Mouse (Mus musculus) midbrain, embryonic 11.5 days (tissue): ENCODE data around the gene Doc2b. TPM values are rescaled to one million over a fixed set of nuclear protein-coding genes. Genes with fewer than 3 reads are reported as not detected.

Source experiments
- ATAC-seq: fragments of 200-750 bp; cut with Nextera tagmentation; 2 replicates; pipeline ENCODE4 v1.8.0; 2017; ENCODE audit warnings: moderate TSS enrichment, moderate library complexity; ENCODE audit not compliant: low FRiP score
- DNase-seq: peaks from one replicate; pipeline ENCODE4 v3.0.0; 2015; ENCODE audit warnings: low spot score; ENCODE audit errors: missing footprints
- H3K27ac ChIP-seq: fragments of 300-500 bp; sonication (generic); 2 replicates; pipeline ENCODE4 v1.5.1; 2014; ENCODE audit warnings: low read depth, low read length
- H3K27me3 ChIP-seq: fragments of 300-500 bp; sonication (generic); 2 replicates; pipeline ENCODE4 v1.6.1; 2014; ENCODE audit warnings: mild to moderate bottlenecking, low read length, moderate library complexity, mixed read lengths; ENCODE audit not compliant: control insufficient read depth, insufficient read depth
- H3K36me3 ChIP-seq: fragments of 300-500 bp; sonication (generic); 2 replicates; pipeline ENCODE4 v1.6.1; 2014; ENCODE audit warnings: mild to moderate bottlenecking, low read length, moderate library complexity, mixed read lengths; ENCODE audit not compliant: control insufficient read depth, insufficient read depth
- H3K4me1 ChIP-seq: fragments of 300-500 bp; sonication (generic); 2 replicates; pipeline ENCODE4 v1.6.1; 2014; ENCODE audit warnings: low read length; ENCODE audit not compliant: control insufficient read depth, insufficient read depth
- H3K4me2 ChIP-seq: fragments of 300-500 bp; sonication (generic); 2 replicates; pipeline ENCODE4 v1.6.1; 2014; ENCODE audit warnings: mild to moderate bottlenecking, moderate library complexity
- H3K4me3 ChIP-seq: fragments of 300-500 bp; sonication (generic); 2 replicates; pipeline ENCODE4 v1.5.1; 2014; ENCODE audit warnings: low read depth, low read length
- H3K9ac ChIP-seq: fragments of 300-500 bp; sonication (generic); 2 replicates; pipeline ENCODE4 v1.6.1; 2014; ENCODE audit warnings: low read length
- H3K9me3 ChIP-seq: fragments of 300-500 bp; sonication (generic); 2 replicates; pipeline ENCODE4 v1.6.1; 2016; ENCODE audit warnings: low read length; ENCODE audit not compliant: control insufficient read depth
- WGBS: fragments of 180-500 bp; shearing (Covaris S2); extraction: QIAGEN DNeasy Blood & Tissue Kit; methylation state at CpG from one replicate; pipeline ENCODE4 v1.1.7; 2014; 5-methylcytosine and 5-hydroxymethylcytosine counted together
- polyA plus RNA-seq: library from polyadenylated mRNA; unstranded; fragments of >200 nt; fragmentation: Nextera tagmentation; extraction: Ambion mirVana; gene quantifications from 2 replicates; pipeline ENCODE4 v1.2.1, GENCODE M21; 2014

Doc2b gene
- polyA plus RNA-seq, 1 experiment from 2014 or later: 0.68 TPM

- no peak overlapping the region for H3K4me3 ChIP-seq
- WGBS: 86% methylated on average over 3 of the region's 3 CpGs
- no peaks in the 10 kb centered on the region for H3K4me1 ChIP-seq
- no peaks in the 10 kb centered on the region for H3K27me3 ChIP-seq
- H3K9me3 ChIP-seq: no peaks in the 10 kb centered on the region
- no peak overlapping the region for H3K4me2 ChIP-seq
- H3K9ac ChIP-seq: no peak overlapping the region
- DNase-seq (no peak), ATAC-seq (no peak)
- H3K27ac ChIP-seq: no peak overlapping the region
- H3K36me3 ChIP-seq: no peaks in the 10 kb centered on the region
These were observed 34.5 kb upstream of the Doc2b start for GRCm38 (mm10) chr11:75830386-75830785.

- DNase-seq (peak; percentile 45), ATAC-seq (no peak)
- no peaks in the 10 kb centered on the region for H3K27me3 ChIP-seq
- no peak overlapping the region for H3K4me2 ChIP-seq
- no peak overlapping the region for H3K4me3 ChIP-seq
- no peak overlapping the region for H3K9ac ChIP-seq
- 85% methylated on average over 8 of the region's 8 CpGs for WGBS
- H3K4me1 ChIP-seq: no peaks in the 10 kb centered on the region
- no peaks in the 10 kb centered on the region for H3K36me3 ChIP-seq
- H3K9me3 ChIP-seq: no peaks in the 10 kb centered on the region
- H3K27ac ChIP-seq: no peak overlapping the region
These were observed 31.6 kb upstream of the Doc2b start for GRCm38 (mm10) chr11:75827414-75827813.

- Histone ChIP-seq H3K36me3 (no peaks in the 10 kb centered on the region), H3K27me3 (no peaks in the 10 kb centered on the region), H3K4me1 (no peaks in the 10 kb centered on the region), H3K27ac (no peak overlapping the region), H3K4me2 (no peak overlapping the region), H3K9me3 (no peaks in the 10 kb centered on the region), H3K9ac (no peak overlapping the region), H3K4me3 (no peak overlapping the region)
- DNase-seq (no peak), ATAC-seq (no peak)
- 78% methylated on average over 7 of the region's 7 CpGs for WGBS
These were observed 27.7 kb upstream of the Doc2b start for GRCm38 (mm10) chr11:75823506-75823905.

GRCm38 (mm10) chr11:75813085-75813484 lies 17.2 kb upstream of the Doc2b start:
- Histone ChIP-seq H3K9me3 (no peaks in the 10 kb centered on the region), H3K4me2 (no peak overlapping the region), H3K27ac (no peak overlapping the region), H3K9ac (no peak overlapping the region), H3K4me1 (0 out of 2 replicates have a peak, but pooled peaks cover 2% of the 10 kb centered on the region), H3K27me3 (no peaks in the 10 kb centered on the region), H3K4me3 (no peak overlapping the region), H3K36me3 (no peaks in the 10 kb centered on the region)
- ATAC-seq: no peak
- 76% methylated on average over 10 of the region's 10 CpGs for WGBS
- no peak for DNase-seq

- Histone ChIP-seq H3K27ac (no peak overlapping the region), H3K27me3 (no peaks in the 10 kb centered on the region), H3K9me3 (no peaks in the 10 kb centered on the region), H3K4me2 (no peak overlapping the region), H3K4me3 (no peak overlapping the region), H3K9ac (no peak overlapping the region), H3K36me3 (no peaks in the 10 kb centered on the region), H3K4me1 (0 out of 2 replicates have a peak, but pooled peaks cover 2% of the 10 kb centered on the region)
- WGBS: 46% methylated on average over 3 of the region's 3 CpGs
- ATAC-seq: no peak
- DNase-seq: no peak
These were observed 16.1 kb upstream of the Doc2b start for GRCm38 (mm10) chr11:75811900-75812299.

GRCm38 (mm10) chr11:75810526-75810925 lies 14.7 kb upstream of the Doc2b start:
- Histone ChIP-seq H3K4me1 (0 out of 2 replicates have a peak, but pooled peaks cover 2% of the 10 kb centered on the region), H3K27ac (no peak overlapping the region), H3K9me3 (no peaks in the 10 kb centered on the region), H3K4me2 (no peak overlapping the region), H3K9ac (no peak overlapping the region), H3K27me3 (no peaks in the 10 kb centered on the region), H3K4me3 (no peak overlapping the region), H3K36me3 (no peaks in the 10 kb centered on the region)
- DNase-seq: no peak
- ATAC-seq: no peak
- WGBS: 89% methylated on average over 3 of the region's 3 CpGs

GRCm38 (mm10) chr11:75807486-75807885 lies 11.6 kb upstream of the Doc2b start:
- ATAC-seq: no peak
- H3K4me3 ChIP-seq: no peak overlapping the region
- no peak overlapping the region for H3K27ac ChIP-seq
- WGBS: 56% methylated on average over 5 of the region's 5 CpGs
- H3K4me1 ChIP-seq: 0 out of 2 replicates have a peak, but pooled peaks cover 2% of the 10 kb centered on the region
- no peaks in the 10 kb centered on the region for H3K27me3 ChIP-seq
- H3K9ac ChIP-seq: no peak overlapping the region
- no peaks in the 10 kb centered on the region for H3K9me3 ChIP-seq
- H3K36me3 ChIP-seq: no peaks in the 10 kb centered on the region
- no peak overlapping the region for H3K4me2 ChIP-seq
- DNase-seq: no peak

GRCm38 (mm10) chr11:75801771-75802550 lies 6.1 kb upstream of the Doc2b start:
- H3K27me3 ChIP-seq: peaks cover 4% of the 10 kb centered on the region; the same call in 1 of the 2 replicates
- 89% methylated on average over 7 of the region's 7 CpGs for WGBS
- no peaks in the 10 kb centered on the region for H3K9me3 ChIP-seq
- no peak overlapping the region for H3K4me3 ChIP-seq
- no peak overlapping the region for H3K27ac ChIP-seq
- no peak overlapping the region for H3K9ac ChIP-seq
- H3K36me3 ChIP-seq: no peaks in the 10 kb centered on the region
- no peak for DNase-seq
- H3K4me1 ChIP-seq: no peaks in the 10 kb centered on the region
- ATAC-seq: no peak
- H3K4me2 ChIP-seq: no peak overlapping the region

- Histone ChIP-seq H3K4me3 (no peak overlapping the region), H3K9ac (no peak overlapping the region), H3K4me2 (no peak overlapping the region), H3K9me3 (no peaks in the 10 kb centered on the region), H3K4me1 (no peaks in the 10 kb centered on the region), H3K27ac (no peak overlapping the region), H3K27me3 (peaks cover 10% of the 10 kb centered on the region), H3K36me3 (no peaks in the 10 kb centered on the region)
- 80% methylated on average over 4 of the region's 4 CpGs for WGBS
- DNase-seq (no peak), ATAC-seq (no peak)
These were observed 5.5 kb upstream of the Doc2b start for GRCm38 (mm10) chr11:75801369-75801768.
